8 mouse cellular contexts compared by ENCODE assay signal in genomic region chr7:29480590-29481344, GRCm38 (mm10). TPM values are rescaled to one million over a fixed set of nuclear protein-coding genes. Genes with fewer than 3 reads are reported as not detected.
A peak's percentile ranks its signal among the peaks of the same experiment; 100 is the strongest.
DNase-seq lines count a peak whose midpoint lies in the region; ATAC-seq lines count a peak whose summit lies in the region.

No protein-coding gene starts in this region.

- no peaks in the 10 kb centered on the region for H3K36me3 ChIP-seq in kidney, embryonic 15.5 days
- no peaks in the 10 kb centered on the region for H3K36me3 ChIP-seq in embryonic facial prominence, embryonic 12.5 days
- H3K36me3 ChIP-seq in hindbrain, embryonic 15.5 days = no peaks in the 10 kb centered on the region
- H3K36me3 ChIP-seq in midbrain, embryonic 16.5 days (ENCODE audit: control insufficient read depth, insufficient read depth, low read length) = no peaks in the 10 kb centered on the region

- ATAC-seq in kidney, embryonic 15.5 days (replicated peaks; ENCODE audit: low FRiP score) = no peak
- no peak for ATAC-seq in embryonic facial prominence, embryonic 12.5 days (ENCODE audit: insufficient number of reproducible peaks, insufficient read depth, low FRiP score, low TSS enrichment)
- no peak for ATAC-seq in hindbrain, embryonic 15.5 days (ENCODE audit: low FRiP score, low read depth)
- no peak for ATAC-seq in midbrain, embryonic 16.5 days

- H3K4me1 ChIP-seq in kidney, embryonic 15.5 days = peaks cover 24% of the 10 kb centered on the region
- peaks cover 26% of the 10 kb centered on the region for H3K4me1 ChIP-seq in embryonic facial prominence, embryonic 12.5 days
- peaks cover 24% of the 10 kb centered on the region for H3K4me1 ChIP-seq in hindbrain, embryonic 15.5 days (replicated peaks)
- peaks cover 11% of the 10 kb centered on the region for H3K4me1 ChIP-seq in midbrain, embryonic 16.5 days (ENCODE audit: control insufficient read depth, insufficient read depth, low read length)

- H3K4me3 ChIP-seq in kidney, embryonic 15.5 days (replicated peaks) = no peak overlapping the region
- no peak overlapping the region for H3K4me3 ChIP-seq in embryonic facial prominence, embryonic 12.5 days
- no peak overlapping the region for H3K4me3 ChIP-seq in hindbrain, embryonic 15.5 days
- H3K4me3 ChIP-seq in midbrain, embryonic 16.5 days (ENCODE audit: low read depth, low read length) = no peak overlapping the region

- no peak overlapping the region for H3K4me2 ChIP-seq in kidney, embryonic 15.5 days
- H3K4me2 ChIP-seq in embryonic facial prominence, embryonic 12.5 days (replicated peaks) = no peak overlapping the region
- H3K4me2 ChIP-seq in hindbrain, embryonic 15.5 days = no peak overlapping the region
- H3K4me2 ChIP-seq in midbrain, embryonic 16.5 days (ENCODE audit: low read length) = no peak overlapping the region

- no peaks in the 10 kb centered on the region for H3K9me3 ChIP-seq in kidney, embryonic 15.5 days (replicated peaks)
- no peaks in the 10 kb centered on the region for H3K9me3 ChIP-seq in embryonic facial prominence, embryonic 12.5 days
- H3K9me3 ChIP-seq in hindbrain, embryonic 15.5 days = no peaks in the 10 kb centered on the region
- no peaks in the 10 kb centered on the region for H3K9me3 ChIP-seq in midbrain, embryonic 16.5 days (replicated peaks; ENCODE audit: control insufficient read depth, low read length, poor library complexity, severe bottlenecking)

- no peak overlapping the region for H3K9ac ChIP-seq in kidney, embryonic 15.5 days
- H3K9ac ChIP-seq in embryonic facial prominence, embryonic 12.5 days = no peak overlapping the region
- no peak overlapping the region for H3K9ac ChIP-seq in hindbrain, embryonic 15.5 days
- H3K9ac ChIP-seq in midbrain, embryonic 16.5 days (ENCODE audit: low read depth, low read length) = no peak overlapping the region

- DNase-seq in kidney, postnatal 25 days = no peak
- no peak for DNase-seq in adipocyte (ENCODE audit: low spot score)
- no peak for DNase-seq in urinary bladder, postnatal 25 days (ENCODE audit: low spot score)
- DNase-seq in c-Kit-positive CD71-positive TER-119-positive erythroid progenitor cells, embryonic 14.5 days (ENCODE audit: low spot score) = no peak

- peak overlapping the region; percentile 78 for H3K27ac ChIP-seq in kidney, embryonic 15.5 days
- peak overlapping the region; percentile 69 for H3K27ac ChIP-seq in embryonic facial prominence, embryonic 12.5 days
- peak overlapping the region; percentile 9; the same call in 1 of the 2 replicates for H3K27ac ChIP-seq in hindbrain, embryonic 15.5 days (replicated peaks)
- peak overlapping the region; percentile 23 for H3K27ac ChIP-seq in midbrain, embryonic 16.5 days (ENCODE audit: low read length)

- no peaks in the 10 kb centered on the region for H3K27me3 ChIP-seq in kidney, embryonic 15.5 days
- H3K27me3 ChIP-seq in embryonic facial prominence, embryonic 12.5 days = no peaks in the 10 kb centered on the region
- H3K27me3 ChIP-seq in hindbrain, embryonic 15.5 days = no peaks in the 10 kb centered on the region
- H3K27me3 ChIP-seq in midbrain, embryonic 16.5 days (ENCODE audit: control insufficient read depth, insufficient read depth, low read depth, low read length) = no peaks in the 10 kb centered on the region

- WGBS in kidney, embryonic 15.5 days = 66% methylated on average over 16 of the region's 16 CpGs
- 85% methylated on average over 16 of the region's 16 CpGs for WGBS in embryonic facial prominence, embryonic 12.5 days
- 79% methylated on average over 16 of the region's 16 CpGs for WGBS in hindbrain, embryonic 15.5 days
- 69% methylated on average over 16 of the region's 16 CpGs for WGBS in midbrain, embryonic 16.5 days

RNA-seq across cellular contexts. Expression of gene Sipa1l3, which starts 37.7 kb away (rescaled TPM):
- polyA plus RNA-seq in kidney, embryonic 15.5 days (2015; fragmentation: Nextera tagmentation; extraction: Ambion mirVana) = 14.4 and 14.5 TPM in 2 replicates
- 13.8 and 16.3 TPM in 2 replicates for polyA plus RNA-seq in embryonic facial prominence, embryonic 12.5 days (2016; fragmentation: Nextera tagmentation; extraction: Ambion mirVana)
- polyA plus RNA-seq in hindbrain, embryonic 15.5 days (2015; fragmentation: Nextera tagmentation; extraction: Ambion mirVana) = 22.4 and 23.3 TPM in 2 replicates
- polyA plus RNA-seq in midbrain, embryonic 16.5 days (2015; fragmentation: Nextera tagmentation; extraction: Ambion mirVana) = 17.3 and 17.8 TPM in 2 replicates

Comparison
In these comparisons a context has a peak if more than half of its experiments do, and no peak if none do; other contexts are left out.
1. H3K27ac ChIP-seq: peak in every context shown above with its lines; median percentile 78 in kidney, embryonic 15.5 days; 69 in embryonic facial prominence, embryonic 12.5 days; 23 in midbrain, embryonic 16.5 days; 9 in hindbrain, embryonic 15.5 days.